Mouse (Mus musculus): Measurements from ENCODE around the gene Gm4340.

GRCm38 (mm10) chr10:104209655-104210054, 15.8 kb downstream of the Gm4340 start:
- TF ChIP-seq CTCF (IDR thresholded peaks at IDR 0.05; ENCODE audit: borderline replicate concordance, control insufficient read depth, extremely low read depth, insufficient read depth, low read length, poor library complexity), result no peak
- TF ChIP-seq POLR2A (IDR thresholded peaks at IDR 0.05; ENCODE audit: control insufficient read depth, extremely low read depth, insufficient read depth, low read length, poor library complexity), result no peak
